Mouse (Mus musculus) lung, adult 2 months (tissue): Measurements from ENCODE around the gene B3gnt2. TPM values are rescaled to one million over a fixed set of nuclear protein-coding genes. Genes with fewer than 3 reads are reported as not detected.

ENCODE experiments used
- DNase-seq: peaks from one replicate; pipeline ENCODE4 v3.0.0; 2022
- H3K4me1 ChIP-seq: fragments of 200-500 bp; 2 replicates; pipeline ENCODE4 v1.6.1; 2011; ENCODE audit warnings: low read length; ENCODE audit not compliant: control insufficient read depth, insufficient read depth
- H3K4me3 ChIP-seq: fragments of 200-500 bp; replicated peaks from 2 replicates; pipeline ENCODE3; 2011; ENCODE audit warnings: low read depth, mild to moderate bottlenecking, control low read depth, low read length; ENCODE audit errors: extremely low read depth
- CTCF ChIP-seq: fragments of 200-500 bp; IDR thresholded peaks from 2 replicates; pipeline ENCODE4 v1.5.1; 2011; ENCODE audit warnings: mild to moderate bottlenecking, low read length, control low read depth; ENCODE audit not compliant: insufficient read depth
- POLR2A ChIP-seq: fragments of 200-500 bp; IDR thresholded peaks from 2 replicates; pipeline ENCODE4 v1.6.1; 2011; ENCODE audit warnings: low read depth, mild to moderate bottlenecking, control low read depth, low read length, borderline replicate concordance; ENCODE audit errors: extremely low read depth
- WGBS: fragments of 180-500 bp; shearing (Covaris S2); methylation state at CpG from one replicate; pipeline ENCODE4 v1.1.7; 2018; 5-methylcytosine and 5-hydroxymethylcytosine counted together
- polyA plus RNA-seq: library from polyadenylated mRNA; depleted of rRNA; stranded (reverse); fragments of >200 nt; gene quantifications from 2 replicates; pipeline ENCODE4 v1.2.3, GENCODE M21; 2012

Gene B3gnt2
- polyA plus RNA-seq, 1 experiment, result 18.6 TPM

DNA sequence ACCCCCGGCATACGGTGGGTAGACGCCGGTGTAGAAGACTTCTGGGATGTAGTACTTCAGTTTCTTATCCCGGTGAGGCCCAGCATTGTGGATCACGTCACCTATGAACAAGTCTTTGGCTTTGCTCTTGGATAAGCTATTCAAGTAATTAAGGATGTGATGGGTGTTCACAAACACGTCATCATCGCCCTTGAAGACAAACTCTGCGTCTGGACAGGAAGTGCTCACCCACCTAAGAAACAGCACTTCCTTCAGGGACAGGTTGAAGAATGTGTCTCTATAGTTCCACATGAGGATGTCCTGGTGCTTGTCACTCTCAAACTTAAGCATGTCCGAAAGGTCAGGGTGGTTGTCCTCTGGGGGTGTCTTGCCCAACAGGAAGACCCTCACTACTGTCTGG is 24.5 kb downstream of the B3gnt2 start:
- H3K4me1 ChIP-seq, result peaks cover 19% of the 10 kb centered on the region
- 72% methylated on average over 10 of the region's 10 CpGs for WGBS
- DNase-seq, result no peak
- H3K4me3 ChIP-seq, result no peak overlapping the region
- TF ChIP-seq CTCF, result no peak
- TF ChIP-seq POLR2A, result no peak

DNA sequence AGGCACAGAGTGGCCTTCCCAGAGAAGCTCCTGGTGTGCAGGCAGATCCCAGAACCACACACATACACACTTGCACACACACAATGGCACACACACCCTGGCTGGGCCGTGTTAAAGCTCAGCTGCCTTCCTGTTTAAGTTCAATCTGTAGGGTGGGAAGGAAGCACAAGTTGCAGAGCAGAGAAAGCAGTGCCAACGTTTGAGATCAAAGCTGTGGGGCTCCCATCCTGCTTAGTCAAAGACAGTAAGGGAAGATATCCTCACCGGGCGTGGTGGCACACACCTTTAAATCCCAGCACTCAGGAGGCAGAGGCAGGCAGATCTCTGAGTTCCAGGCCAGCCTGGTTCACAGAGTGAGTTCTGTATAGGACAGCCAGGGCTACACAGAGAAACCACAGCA is 28.2 kb downstream of the B3gnt2 start:
- Histone ChIP-seq H3K4me1 (peaks cover 12% of the 10 kb centered on the region), H3K4me3 (no peak overlapping the region)
- no peak for TF ChIP-seq POLR2A
- TF ChIP-seq CTCF, result no peak
- WGBS, result 39% methylated on average over 4 of the region's 4 CpGs
- no peak for DNase-seq

DNA sequence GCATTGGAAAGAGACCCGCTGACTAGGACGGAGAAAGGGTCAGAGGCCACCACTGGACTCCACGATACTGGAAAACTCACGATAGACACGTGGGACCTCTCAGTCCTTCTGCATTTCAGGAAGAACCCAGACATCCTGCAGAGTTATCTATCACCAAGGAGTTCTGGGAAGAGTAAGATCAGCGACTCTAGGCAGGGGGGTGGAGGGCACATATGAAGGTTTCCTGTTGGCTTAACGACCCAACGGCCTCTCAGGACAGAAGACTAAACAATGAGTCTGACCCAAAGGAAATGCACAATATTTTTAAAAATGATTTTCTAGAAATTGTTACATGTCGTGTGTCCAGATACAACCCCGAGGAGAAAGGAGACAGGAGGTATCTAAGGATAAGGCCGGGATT is 28.8 kb downstream of the B3gnt2 start:
- TF ChIP-seq CTCF, result no peak
- no peak for TF ChIP-seq POLR2A
- 58% methylated on average over 11 of the region's 11 CpGs for WGBS
- no peak for DNase-seq
- Histone ChIP-seq H3K4me3 (no peak overlapping the region), H3K4me1 (peaks cover 12% of the 10 kb centered on the region)

DNA sequence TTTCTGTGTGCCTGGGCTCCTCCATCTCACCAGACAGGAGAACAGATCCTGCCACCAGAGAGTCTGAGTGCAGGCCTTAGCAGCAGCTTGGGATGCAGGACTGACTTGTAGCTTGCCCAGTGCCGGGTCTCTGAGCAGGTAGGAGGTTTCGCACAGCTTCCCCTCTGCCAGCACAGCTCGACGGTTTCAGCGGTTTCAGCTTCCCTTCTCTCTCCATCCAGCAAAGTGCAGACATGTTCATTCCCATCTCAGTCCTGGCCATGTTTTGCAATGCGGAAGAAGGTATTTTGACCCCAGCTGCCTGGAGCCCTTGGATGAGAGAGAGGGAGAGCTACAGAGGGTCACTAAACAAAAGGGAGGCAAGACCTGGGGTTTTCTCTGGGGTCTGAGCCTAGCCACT is 30.1 kb downstream of the B3gnt2 start:
- DNase-seq, result no peak
- WGBS, result 68% methylated on average over 6 of the region's 6 CpGs
- H3K4me1 ChIP-seq, result peaks cover 8% of the 10 kb centered on the region
- TF ChIP-seq CTCF (no peak), POLR2A (no peak)
- H3K4me3 ChIP-seq, result no peak overlapping the region

DNA sequence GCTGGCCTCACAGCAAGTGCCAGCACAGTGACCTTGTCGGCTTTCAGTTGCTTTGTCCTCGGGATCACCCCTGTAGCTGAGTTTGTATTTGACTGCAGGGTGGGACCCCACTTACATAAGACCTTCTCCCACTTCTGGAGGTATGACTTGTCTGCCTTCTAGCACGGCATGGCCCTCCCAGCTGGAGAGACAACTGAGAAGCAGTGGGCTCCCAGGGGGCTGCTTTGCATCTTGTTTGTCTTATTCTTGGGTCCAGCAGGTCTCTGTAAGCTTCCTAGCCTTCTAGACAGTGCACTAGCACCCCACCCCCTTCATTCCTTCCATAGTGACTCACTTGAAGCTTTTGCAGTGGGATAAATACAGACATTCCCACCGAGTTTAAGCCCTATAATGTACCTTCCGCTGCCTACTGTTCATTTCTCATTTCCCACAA is 30.6 kb downstream of the B3gnt2 start:
- H3K4me1 ChIP-seq, result peaks cover 8% of the 10 kb centered on the region
- no peak overlapping the region for H3K4me3 ChIP-seq
- DNase-seq, result no peak
- TF ChIP-seq CTCF, result no peak
- no peak for TF ChIP-seq POLR2A
- WGBS, result 40% methylated on average over 5 of the region's 5 CpGs

DNA sequence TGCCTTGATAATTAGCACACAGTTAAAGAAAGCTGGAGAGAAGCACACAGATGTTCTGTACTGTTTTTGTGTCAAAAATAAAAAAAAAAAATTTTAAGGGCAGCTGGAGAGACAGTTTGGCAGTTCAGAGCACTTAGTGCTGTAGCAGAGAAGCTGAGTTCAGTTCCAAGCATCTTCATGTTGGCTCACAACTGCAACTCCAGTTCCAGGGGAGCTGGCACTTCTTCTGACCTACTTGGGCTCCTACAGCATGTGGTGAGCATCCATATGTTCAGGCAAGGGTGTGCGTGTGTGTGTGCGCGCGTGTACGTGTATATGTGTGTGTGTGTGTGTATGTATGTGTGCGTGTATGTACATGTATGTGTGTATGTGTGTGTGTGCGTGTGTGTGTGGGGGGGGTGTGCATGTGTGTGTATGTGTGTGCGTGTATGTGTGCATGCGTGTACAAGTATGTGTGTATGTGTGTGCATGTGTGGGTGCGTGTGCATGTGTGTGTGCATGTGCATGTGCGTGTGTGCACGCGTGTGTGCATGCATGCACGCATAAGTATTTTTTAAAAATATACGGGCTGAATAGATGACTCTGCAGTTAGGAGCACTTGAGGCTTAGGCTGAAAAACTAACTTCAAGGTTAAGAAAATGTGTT is 31.7 kb downstream of the B3gnt2 start:
- DNase-seq, result no peak
- no peak overlapping the region for H3K4me3 ChIP-seq
- TF ChIP-seq POLR2A (no peak), CTCF (no peak)
- H3K4me1 ChIP-seq, result peaks cover 8% of the 10 kb centered on the region
- 94% methylated on average over 15 of the region's 15 CpGs for WGBS

DNA sequence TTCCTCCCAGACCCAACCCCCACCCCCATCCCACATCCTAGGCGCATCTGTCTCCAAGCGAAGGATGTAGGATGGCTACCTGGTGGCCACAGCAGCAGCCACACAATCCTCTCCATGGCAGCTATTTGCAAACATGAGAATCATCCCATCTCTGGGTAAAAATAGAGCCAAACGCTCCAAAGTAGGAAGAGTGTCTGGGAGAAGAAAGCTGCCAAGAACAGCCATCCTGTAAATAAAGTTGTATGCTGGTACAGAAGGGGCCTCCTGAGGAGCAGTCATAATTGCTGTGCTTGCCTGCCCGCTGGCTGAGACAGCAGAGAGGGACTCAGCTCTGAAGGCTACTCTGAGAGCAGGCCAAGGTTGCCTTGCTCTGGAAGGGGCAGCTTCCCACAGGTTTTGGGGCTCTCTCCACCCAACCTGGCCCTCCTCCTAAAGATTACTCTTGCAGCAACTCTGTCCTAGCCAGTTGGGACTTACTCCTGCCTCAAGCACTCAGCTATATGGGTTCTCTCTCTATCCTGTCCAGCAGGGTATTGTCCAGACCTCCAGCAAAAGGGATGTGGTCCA is 33.2 kb downstream of the B3gnt2 start:
- WGBS, result 80% methylated on average over 4 of the region's 4 CpGs
- no peak for DNase-seq
- no peak for TF ChIP-seq CTCF
- TF ChIP-seq POLR2A, result no peak
- Histone ChIP-seq H3K4me3 (no peak overlapping the region), H3K4me1 (peaks cover 8% of the 10 kb centered on the region)

DNA sequence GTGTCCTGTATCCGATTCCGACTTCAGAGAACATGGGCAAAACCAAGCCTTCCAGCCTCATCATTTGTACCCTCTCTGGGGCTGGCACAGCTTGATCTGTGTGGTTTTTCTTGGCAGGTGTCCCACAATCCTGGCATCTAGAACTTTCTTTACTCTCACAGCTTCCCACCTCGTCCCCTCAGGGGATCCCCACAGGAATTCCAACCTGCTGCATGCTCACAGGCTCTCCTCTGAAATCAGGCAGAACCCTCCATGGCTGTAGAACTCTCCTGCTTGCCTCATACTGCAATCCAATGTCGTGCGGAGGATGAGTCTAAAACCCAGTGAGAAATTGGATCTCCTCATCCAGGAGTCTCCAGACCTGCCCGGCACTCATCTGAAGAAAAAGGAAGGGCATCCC is 34.1 kb downstream of the B3gnt2 start:
- no peak for DNase-seq
- H3K4me3 ChIP-seq, result no peak overlapping the region
- TF ChIP-seq CTCF, result no peak
- TF ChIP-seq POLR2A, result no peak
- 89% methylated on average over 6 of the region's 6 CpGs for WGBS
- H3K4me1 ChIP-seq, result peaks cover 6% of the 10 kb centered on the region

DNA sequence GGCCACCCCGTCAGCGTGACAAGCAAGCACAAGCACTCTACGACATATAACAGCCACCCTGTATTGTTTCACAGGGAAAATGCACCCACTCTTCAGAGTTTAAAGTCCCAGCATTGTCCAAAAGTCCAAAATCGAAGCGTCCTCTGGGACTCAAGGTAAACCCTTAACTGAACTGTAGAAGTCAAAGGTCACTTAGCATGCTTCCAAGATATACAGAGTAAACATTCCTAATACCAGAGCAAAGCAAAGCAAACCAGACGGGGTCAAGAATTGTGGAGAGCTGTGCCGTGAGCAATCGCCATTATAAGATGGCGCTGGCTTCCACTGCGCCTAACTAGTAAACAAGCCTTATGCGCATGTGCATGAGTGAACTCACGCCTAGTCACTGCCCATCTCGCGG is 34.7 kb downstream of the B3gnt2 start:
- Histone ChIP-seq H3K4me1 (peaks cover 6% of the 10 kb centered on the region), H3K4me3 (no peak overlapping the region)
- 94% methylated on average over 14 of the region's 14 CpGs for WGBS
- no peak for DNase-seq
- no peak for TF ChIP-seq POLR2A
- TF ChIP-seq CTCF, result no peak

DNA sequence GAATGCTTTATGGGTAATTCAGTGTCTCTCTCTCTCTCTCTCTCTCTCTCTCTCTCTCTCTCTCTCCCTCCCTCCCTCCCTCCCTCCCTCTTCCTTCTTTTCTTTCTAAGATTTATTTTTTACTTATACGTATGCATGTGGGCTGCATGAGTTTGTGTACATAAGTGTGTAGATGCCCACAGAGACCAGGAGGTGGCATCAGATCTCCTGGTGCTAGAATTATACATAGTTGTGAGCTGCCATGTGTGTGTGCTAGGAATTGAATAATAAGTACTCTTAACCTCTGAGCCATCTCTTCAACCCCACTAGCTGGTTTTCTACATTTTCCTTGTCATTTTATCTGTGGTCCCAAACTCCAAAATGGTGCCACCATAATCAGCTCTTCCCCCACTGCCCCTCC is 35.2 kb downstream of the B3gnt2 start:
- no peak for DNase-seq
- Histone ChIP-seq H3K4me3 (no peak overlapping the region), H3K4me1 (peaks cover 6% of the 10 kb centered on the region)
- TF ChIP-seq POLR2A, result no peak
- TF ChIP-seq CTCF, result no peak
- WGBS, result 100% methylated on average over 1 of the region's 1 CpGs
